Mouse (Mus musculus) gastrocnemius, adult 8-10 months (tissue): ENCODE measurements around the gene Gm11168. TPM values are rescaled to one million over a fixed set of nuclear protein-coding genes. Genes with fewer than 3 reads are reported as not detected.
"Not testable (repeated sequence)": the region's sequence is repeated elsewhere in the genome, so short reads cannot be mapped to it uniquely, and the experiment has no call there.

ENCODE experiments used
- DNase-seq, 2 experiments: peaks; one replicate each; pipeline ENCODE4 v3.0.0; 2022; ENCODE audit warnings: low spot score in 2 of 2
- microRNA-seq: library from miRNA; unstranded; fragments of <30 nt; microRNA quantifications from one replicate; pipeline ENCODE4 v1.2.0, GENCODE M21; 2022
- total RNA-seq, 4 experiments: library from RNA; stranded (reverse); gene quantifications; 2 replicates each; pipeline ENCODE4 v1.2.4; 2022

Gene Gm11168
- total RNA-seq, 4 experiments from 2014 or later = not detected

DNA sequence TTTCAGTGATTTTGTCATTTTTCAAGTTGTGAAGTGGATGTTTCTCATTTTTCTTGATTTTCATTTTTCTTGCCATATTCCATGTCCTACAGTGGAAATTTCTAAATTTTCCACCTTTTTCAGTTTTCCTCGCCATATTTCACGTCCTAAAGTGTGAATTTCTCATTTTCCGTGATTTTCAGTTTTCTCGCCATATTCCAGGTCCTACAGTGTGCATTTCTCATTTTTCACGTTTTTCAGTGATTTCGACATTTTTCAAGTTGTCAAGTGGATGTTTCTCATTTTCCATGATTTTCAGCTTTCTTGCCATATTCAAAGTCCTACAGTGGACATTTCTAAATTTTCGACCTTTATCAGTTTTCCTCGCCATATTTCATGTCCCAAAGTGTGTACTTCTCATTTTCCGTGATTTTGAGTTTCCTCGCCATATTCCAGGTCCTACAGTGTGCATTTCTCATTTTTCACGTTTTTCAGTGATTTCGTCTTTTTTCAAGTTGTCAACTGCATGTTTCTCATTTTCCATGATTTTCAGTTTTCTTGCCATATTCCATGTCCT, 21.8 kb downstream of the Gm11168 start, which contains the start of gene Gm10717:
Gm10717 (plus strand) TSS at position 506 of the 556 bp plus-strand sequence.
- DNase-seq = peak; percentile 66 to 67

DNA sequence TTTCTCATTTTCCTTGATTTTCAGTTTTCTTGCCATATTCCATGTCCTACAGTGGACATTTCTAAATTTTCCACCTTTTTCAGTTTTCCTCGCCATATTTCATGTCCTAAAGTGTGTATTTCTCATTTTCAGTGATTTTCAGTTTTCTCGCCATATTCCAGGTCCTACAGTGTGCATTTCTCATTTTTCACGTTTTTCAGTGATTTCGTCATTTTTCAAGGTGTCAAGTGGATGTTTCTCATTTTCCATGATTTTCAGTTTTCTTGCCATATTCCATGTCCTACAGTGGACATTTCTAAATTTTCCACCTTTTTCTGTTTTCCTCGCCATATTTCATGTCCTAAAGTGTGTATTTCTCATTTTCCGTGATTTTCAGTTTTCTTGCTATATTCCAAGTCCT, 22.5 kb downstream of the Gm11168 start:
- DNase-seq = peak; percentile 78 to 84

DNA sequence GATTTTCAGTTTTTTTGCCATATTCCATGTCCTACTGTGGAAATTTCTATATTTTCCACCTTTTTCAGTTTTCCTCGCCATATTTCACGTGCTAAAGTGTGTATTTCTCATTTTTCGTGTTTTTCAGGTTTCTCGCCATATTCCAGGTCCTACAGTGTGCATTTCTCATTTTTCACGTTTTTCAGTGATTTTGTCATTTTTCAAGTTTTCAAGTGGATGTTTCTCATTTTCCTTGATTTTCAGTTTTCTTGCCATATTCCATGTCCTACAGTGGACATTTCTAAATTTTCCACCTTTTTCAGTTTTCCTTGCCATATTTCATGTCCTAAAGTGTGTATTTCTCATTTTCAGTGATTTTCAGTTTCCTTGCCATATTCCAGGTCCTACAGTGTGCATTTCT, 23.0 kb downstream of the Gm11168 start:
- DNase-seq = not testable (repeated sequence)

DNA sequence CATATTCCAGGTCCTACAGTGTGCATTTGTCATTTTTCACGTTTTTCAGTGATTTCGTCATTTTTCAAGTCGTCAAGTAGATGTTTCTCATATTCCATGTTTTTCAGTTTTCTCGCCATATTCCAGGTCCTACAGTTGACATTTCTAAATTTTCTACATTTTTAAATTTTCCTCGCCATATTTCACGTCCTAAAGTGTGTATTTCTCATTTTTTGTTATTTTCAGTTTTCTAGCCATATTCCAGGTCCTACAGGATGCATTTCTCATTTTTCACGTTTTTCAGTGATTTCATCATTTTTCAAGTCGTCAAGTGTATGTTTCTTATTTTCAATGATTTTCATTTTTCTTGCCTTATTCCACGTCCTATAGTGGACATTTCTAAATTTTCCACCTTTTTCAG, 23.6 kb downstream of the Gm11168 start:
- not testable (repeated sequence) for DNase-seq

- DNase-seq = not testable (repeated sequence)
Observed at GRCm38 (mm10) chr9:3027200-3027599, 24.1 kb downstream of the Gm11168 start.

DNA sequence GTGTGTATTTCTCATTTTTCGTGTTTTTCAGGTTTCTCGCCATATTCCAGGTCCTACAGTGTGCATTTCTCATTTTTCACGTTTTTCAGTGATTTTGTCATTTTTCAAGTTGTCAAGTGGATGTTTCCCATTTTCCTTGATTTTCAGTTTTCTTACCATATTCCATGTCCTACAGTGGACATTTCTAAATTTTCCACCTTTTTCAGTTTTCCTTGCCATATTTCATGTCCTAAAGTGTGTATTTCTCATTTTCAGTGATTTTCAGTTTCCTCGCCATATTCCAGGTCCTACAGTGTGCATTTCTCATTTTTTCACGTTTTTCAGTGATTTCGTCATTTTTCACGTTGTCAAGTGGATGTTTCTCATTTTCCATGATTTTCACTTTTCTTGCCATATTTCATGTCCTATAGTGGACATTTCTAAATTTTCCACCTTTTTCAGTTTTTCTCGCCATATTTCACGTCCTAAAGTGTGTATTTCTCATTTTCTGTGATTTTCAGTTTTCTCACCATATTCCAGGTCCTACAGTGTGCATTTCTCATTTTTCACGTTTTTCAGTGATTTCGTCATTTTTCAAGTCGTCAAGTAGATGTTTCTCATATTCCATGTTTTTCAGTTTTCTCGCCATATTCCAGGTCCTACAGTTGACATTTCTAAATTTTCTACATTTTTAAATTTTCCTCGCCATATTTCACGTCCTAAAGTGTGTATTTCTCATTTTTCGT, 26.3 kb downstream of the Gm11168 start:
- peak; percentile 60 to 73 for DNase-seq

- not testable (repeated sequence) for DNase-seq
Observed at GRCm38 (mm10) chr9:3030677-3031318, 27.7 kb downstream of the Gm11168 start.

DNA sequence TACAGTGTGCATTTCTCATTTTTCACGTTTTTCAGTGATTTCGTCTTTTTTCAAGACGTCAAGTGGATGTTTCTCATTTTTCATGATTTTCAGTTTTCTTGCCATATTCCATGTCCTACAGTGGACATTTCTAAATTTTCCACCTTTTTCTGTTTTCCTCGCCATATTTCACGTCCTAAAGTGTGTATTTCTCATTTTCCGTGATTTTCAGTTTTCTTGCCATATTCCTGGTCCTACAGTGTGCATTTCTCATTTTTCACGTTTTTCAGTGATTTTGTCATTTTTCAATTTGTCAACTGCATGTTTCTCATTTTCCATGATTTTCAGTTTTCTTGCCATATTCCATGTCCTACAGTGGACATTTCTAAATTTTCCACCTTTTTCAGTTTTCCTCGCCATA, 31.2 kb downstream of the Gm11168 start, which contains the start of gene Gm17535:
Gm17535 (plus strand) TSS at position 301 of the 400 bp plus-strand sequence.
- DNase-seq = not testable (repeated sequence)

- not testable (repeated sequence) for DNase-seq
Observed at GRCm38 (mm10) chr9:3036577-3036976, 33.4 kb downstream of the Gm11168 start, which contains the start of gene Gm10715. TSS of gene Gm10715 (plus strand) at chr9:3036877.

GRCm38 (mm10) chr9:3038161-3038560, 35.0 kb downstream of the Gm11168 start:
- not testable (repeated sequence) for DNase-seq

Small RNA genes lying within 50 kb of the gene (microRNA-seq; reads per million reads assigned to microRNA genes)
- not detected for gene Mir101c

Other genes with a start within 250 kb of the Gm11168 start
- not detected for gene Gm10722, start 2.4 kb upstream of the Gm11168 start, total RNA-seq
- gene Gm10721, start 9.8 kb downstream of the Gm11168 start, total RNA-seq = not detected
- not detected for gene Gm10720, start 12.3 kb downstream of the Gm11168 start, total RNA-seq
- under 1 TPM in 2 of 4 experiments, not detected in 2; 0.51 to 0.61 TPM for gene Gm10719, start 14.1 kb downstream of the Gm11168 start, total RNA-seq
- gene Gm10718, start 20.2 kb downstream of the Gm11168 start, total RNA-seq = under 1 TPM in 1 of 4 experiments, not detected in 3; 0.62 TPM
- not detected for gene Gm10717, start 22.1 kb downstream of the Gm11168 start, total RNA-seq
- gene Gm17535, start 31.3 kb downstream of the Gm11168 start, total RNA-seq = not detected
- not detected for gene Gm10715, start 33.5 kb downstream of the Gm11168 start, total RNA-seq